ENCODE assay signal across 8 mouse cellular contexts in the genomic region with DNA sequence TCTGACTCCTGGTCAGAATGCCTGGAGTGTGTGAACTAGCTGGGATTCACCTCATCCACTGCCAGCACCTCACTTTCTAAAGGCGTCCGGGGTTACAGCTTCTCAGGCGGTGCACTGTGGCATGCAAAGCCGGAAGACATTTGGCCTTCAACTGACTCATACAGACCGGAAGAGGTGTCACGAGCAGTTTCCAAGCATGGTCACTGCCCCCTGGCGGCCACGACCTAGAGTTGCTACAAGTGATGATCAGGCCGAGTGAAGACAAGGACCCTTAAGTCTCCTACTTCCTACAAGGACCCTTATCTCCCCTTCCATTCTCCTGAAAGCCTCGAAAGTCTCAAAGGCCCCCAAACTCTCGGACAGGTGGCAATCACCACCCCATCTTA. TPM values are rescaled to one million over a fixed set of nuclear protein-coding genes. Genes with fewer than 3 reads are reported as not detected.
DNase-seq lines count a peak whose midpoint lies in the region; ATAC-seq and TF ChIP-seq lines count a peak whose summit lies in the region.

No protein-coding gene starts in this region.

- 1% methylated on average over 11 of the region's 11 CpGs for WGBS in cerebellum, adult 2 months
- WGBS in lung, embryonic 15.5 days: 0% methylated on average over 11 of the region's 11 CpGs
- 0% methylated on average over 11 of the region's 11 CpGs for WGBS in olfactory bulb, adult 2 months
- under 1% methylated on average over 11 of the region's 11 CpGs for WGBS in thymus, adult 2 months

- H3K9ac ChIP-seq in lung, embryonic 15.5 days: peak overlapping the region; percentile 91

- peak; percentile 89 for DNase-seq in MEL-GATA-1-ER (ENCODE audit: extremely low read depth, low read depth)
- DNase-seq in cerebellum, adult 2 months: peak; percentile 84 to 86
- DNase-seq in forelimb bud, embryonic 11.5 days (ENCODE audit: low read depth, low spot score): peak; percentile 94
- DNase-seq in layer of hippocampus, adult 9-10 months (ENCODE audit: low spot score): peak; percentile 77
- DNase-seq in thymus, adult 2 months: peak; percentile 82

- peak overlapping the region; percentile 62 for H3K4me3 ChIP-seq in cerebellum, adult 2 months (replicated peaks; ENCODE audit: insufficient read depth, low read depth, low read length)
- H3K4me3 ChIP-seq in lung, embryonic 15.5 days: peak overlapping the region; percentile 88
- H3K4me3 ChIP-seq in olfactory bulb, adult 2 months (ENCODE audit: insufficient read depth, low read depth, low read length): peak overlapping the region; percentile 81
- peak overlapping the region; percentile 95 for H3K4me3 ChIP-seq in thymus, adult 2 months (ENCODE audit: control insufficient read depth, insufficient read depth, low read length)

- no peaks in the 10 kb centered on the region for H3K27me3 ChIP-seq in cerebellum, adult 2 months (ENCODE audit: control insufficient read depth, insufficient read depth, low read length)
- H3K27me3 ChIP-seq in lung, embryonic 15.5 days: no peaks in the 10 kb centered on the region
- no peaks in the 10 kb centered on the region for H3K27me3 ChIP-seq in thymus, adult 2 months (ENCODE audit: control insufficient read depth, insufficient read depth, low read length)

- peak overlapping the region; percentile 94 for H3K4me2 ChIP-seq in lung, embryonic 15.5 days

- peak overlapping the region; percentile 48 for H3K27ac ChIP-seq in cerebellum, adult 2 months (ENCODE audit: insufficient read depth, low read length)
- peak overlapping the region; percentile 94 for H3K27ac ChIP-seq in lung, embryonic 15.5 days
- peak overlapping the region; percentile 91 for H3K27ac ChIP-seq in olfactory bulb, adult 2 months (ENCODE audit: insufficient read depth, low read depth, low read length)
- H3K27ac ChIP-seq in thymus, adult 2 months (ENCODE audit: control insufficient read depth, insufficient read depth, low read length): peak overlapping the region; percentile 85

- H3K4me1 ChIP-seq in cerebellum, adult 2 months (ENCODE audit: control insufficient read depth, insufficient read depth, low read length): peaks cover 23% of the 10 kb centered on the region
- H3K4me1 ChIP-seq in lung, embryonic 15.5 days: peaks cover 22% of the 10 kb centered on the region
- H3K4me1 ChIP-seq in olfactory bulb, adult 2 months (ENCODE audit: control insufficient read depth, insufficient read depth, low read length): peaks cover 23% of the 10 kb centered on the region
- H3K4me1 ChIP-seq in thymus, adult 2 months (replicated peaks; ENCODE audit: control insufficient read depth, insufficient read depth, low read length): peaks cover 12% of the 10 kb centered on the region

- peak; percentile 89 to 90 for ATAC-seq in hematopoietic stem cell, adult 5-6 weeks (replicated peaks in 1 of 2; ENCODE audit: insufficient read depth in 1 of 2, low FRiP score in 2 of 2, low TSS enrichment in 1 of 2, low read depth in 1 of 2, poor library complexity in 2 of 2, severe bottlenecking in 2 of 2)
- ATAC-seq in lung, embryonic 15.5 days (ENCODE audit: borderline replicate concordance, extremely low read depth, low FRiP score, low TSS enrichment): peak; percentile 78

- peaks cover 29% of the 10 kb centered on the region for H3K36me3 ChIP-seq in lung, embryonic 15.5 days
- peaks cover 3% of the 10 kb centered on the region; the same call in 1 of the 2 replicates for H3K36me3 ChIP-seq in thymus, adult 2 months (ENCODE audit: control insufficient read depth, insufficient read depth, low read length)

- no peak for TF ChIP-seq POLR2A in cerebellum, adult 2 months (IDR thresholded peaks at IDR 0.05; ENCODE audit: borderline replicate concordance, insufficient read depth, low read length)
- TF ChIP-seq POLR2A in olfactory bulb, adult 2 months (IDR thresholded peaks at IDR 0.05; ENCODE audit: insufficient read depth, low read depth, low read length): peak; percentile 35
- TF ChIP-seq POLR2A in thymus, adult 2 months (IDR thresholded peaks at IDR 0.05; ENCODE audit: control insufficient read depth, extremely low read depth, insufficient read depth, low read length, poor library complexity): peak; percentile 56

- peak; percentile 92 for TF ChIP-seq CTCF in cerebellum, adult 2 months (IDR thresholded peaks at IDR 0.05; ENCODE audit: borderline replicate concordance, insufficient read depth, low read depth, low read length)
- peak; percentile 81 for TF ChIP-seq CTCF in olfactory bulb, adult 2 months (IDR thresholded peaks at IDR 0.05; ENCODE audit: insufficient read depth, low read depth, low read length)
- TF ChIP-seq CTCF in thymus, adult 2 months (IDR thresholded peaks at IDR 0.05; ENCODE audit: borderline replicate concordance, control insufficient read depth, extremely low read depth, insufficient read depth, low read length, poor library complexity): peak; percentile 80; the same call in 1 of the 2 replicates

- no peaks in the 10 kb centered on the region for H3K9me3 ChIP-seq in lung, embryonic 15.5 days

RNA-seq across cellular contexts. Expression of a gene that starts 3.7 kb away (rescaled TPM):
- polyA plus RNA-seq in cerebellum, adult 2 months (2012; rRNA removed): 142 and 149 TPM in 2 replicates
- 66.1 and 82.4 TPM in 2 replicates for total RNA-seq in hematopoietic stem cell, adult 5-6 weeks (2017)
- 41.4 and 51.2 TPM in 2 replicates for polyA plus RNA-seq in lung, embryonic 15.5 days (2015; fragmentation: Nextera tagmentation; extraction: Ambion mirVana)
- not detected in 2 replicates for polyA plus RNA-seq in olfactory bulb, adult 2 months (2012; ENCODE audit: insufficient read depth, insufficient read length, low replicate concordance, missing spikeins)
- polyA plus RNA-seq in thymus, adult 2 months (2012; rRNA removed): 266 and 327 TPM in 2 replicates

RNA-seq across cellular contexts. Expression of a gene that starts 10.7 kb away (rescaled TPM):
- 44.2 and 44.6 TPM in 2 replicates for polyA plus RNA-seq in cerebellum, adult 2 months (2012; rRNA removed)
- total RNA-seq in hematopoietic stem cell, adult 5-6 weeks (2017): 74.3 and 120 TPM in 2 replicates
- polyA plus RNA-seq in lung, embryonic 15.5 days (2015; fragmentation: Nextera tagmentation; extraction: Ambion mirVana): 60.8 and 61.9 TPM in 2 replicates
- polyA plus RNA-seq in olfactory bulb, adult 2 months (2012; ENCODE audit: insufficient read depth, insufficient read length, low replicate concordance, missing spikeins): not detected in 2 replicates
- polyA plus RNA-seq in thymus, adult 2 months (2012; rRNA removed): 22.2 and 22.5 TPM in 2 replicates

RNA-seq across cellular contexts. Expression of a gene that starts 11.6 kb away (rescaled TPM):
- 55.5 and 55.6 TPM in 2 replicates for polyA plus RNA-seq in cerebellum, adult 2 months (2012; rRNA removed)
- total RNA-seq in hematopoietic stem cell, adult 5-6 weeks (2017): 17.1 and 40.2 TPM in 2 replicates
- polyA plus RNA-seq in lung, embryonic 15.5 days (2015; fragmentation: Nextera tagmentation; extraction: Ambion mirVana): 48.2 and 52.3 TPM in 2 replicates
- not detected in 2 replicates for polyA plus RNA-seq in olfactory bulb, adult 2 months (2012; ENCODE audit: insufficient read depth, insufficient read length, low replicate concordance, missing spikeins)
- polyA plus RNA-seq in thymus, adult 2 months (2012; rRNA removed): 87.6 and 89.1 TPM in 2 replicates

RNA-seq across cellular contexts. Expression of a gene that starts 18.0 kb away (rescaled TPM):
- 61.0 and 62.2 TPM in 2 replicates for polyA plus RNA-seq in cerebellum, adult 2 months (2012; rRNA removed)
- 9.0 and 9.2 TPM in 2 replicates for total RNA-seq in hematopoietic stem cell, adult 5-6 weeks (2017)
- 29.7 and 30.1 TPM in 2 replicates for polyA plus RNA-seq in lung, embryonic 15.5 days (2015; fragmentation: Nextera tagmentation; extraction: Ambion mirVana)
- not detected in 2 replicates for polyA plus RNA-seq in olfactory bulb, adult 2 months (2012; ENCODE audit: insufficient read depth, insufficient read length, low replicate concordance, missing spikeins)
- polyA plus RNA-seq in thymus, adult 2 months (2012; rRNA removed): 26.5 and 29.0 TPM in 2 replicates

Comparison
In these comparisons a context has a peak if more than half of its experiments do, and no peak if none do; other contexts are left out.
1. Peak in every context shown above with its lines: DNase-seq, ATAC-seq, H3K4me3 ChIP-seq and H3K27ac ChIP-seq.